Mouse (Mus musculus) colon, adult 2 months (tissue): ENCODE results near the gene Tmem9. TPM values are rescaled to one million over a fixed set of nuclear protein-coding genes. Genes with fewer than 3 reads are reported as not detected.

ENCODE experiments used
- polyA plus RNA-seq: library from polyadenylated mRNA; depleted of rRNA; stranded (reverse); fragments of >200 nt; gene quantifications from 2 replicates; pipeline ENCODE4 v1.2.3, GENCODE M21; 2012; rRNA removed

Tmem9 gene
- polyA plus RNA-seq, result 44.3 and 45.8 TPM in 2 replicates

DNA sequence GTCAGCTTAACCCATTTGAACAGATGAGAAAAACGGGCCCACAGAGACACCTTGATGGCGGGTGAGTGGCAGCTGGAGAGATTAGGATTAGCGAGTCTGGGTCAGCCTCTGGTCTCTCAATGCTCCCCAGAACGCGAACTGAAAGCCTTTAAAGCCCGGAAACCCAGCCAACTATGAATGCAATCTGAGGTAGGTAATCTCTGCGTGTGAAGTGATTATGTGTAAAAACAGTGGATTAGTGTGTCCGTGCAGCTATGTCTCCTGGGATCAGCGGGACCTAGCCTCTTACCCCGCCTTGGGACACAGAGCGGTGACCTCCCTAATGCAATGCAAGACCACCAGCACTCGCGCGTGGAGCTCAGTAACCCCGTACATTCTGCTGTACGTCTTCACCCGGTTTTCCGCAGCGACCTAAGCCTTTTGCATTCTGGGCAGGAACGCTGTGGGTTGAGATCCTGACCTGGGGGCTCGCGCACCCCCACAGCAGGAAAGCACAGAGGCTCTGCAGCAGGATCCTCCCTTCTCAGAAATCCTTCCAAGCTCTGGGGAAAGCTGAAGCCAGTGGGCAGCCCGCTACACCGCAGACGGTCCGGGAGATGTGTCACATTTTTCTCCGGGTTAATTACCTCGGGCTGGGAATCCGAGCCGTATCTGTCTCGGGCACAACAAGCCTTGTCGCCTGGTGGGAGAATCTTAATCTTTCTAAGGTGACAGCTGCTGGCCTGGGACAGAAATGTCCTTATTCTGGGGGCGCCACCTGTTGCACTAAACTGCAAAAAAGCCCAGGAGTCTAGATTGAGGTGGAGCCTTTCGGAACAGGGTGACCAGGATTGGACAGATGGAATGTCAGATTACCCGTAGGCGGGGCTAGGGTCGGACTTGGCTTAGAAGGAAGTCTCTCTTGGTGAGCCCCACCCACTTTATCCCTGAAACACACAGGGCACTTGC lies at the start of gene Tmem9:
Tmem9 (plus strand) TSS at position 940 of the 948 bp plus-strand sequence.

DNA sequence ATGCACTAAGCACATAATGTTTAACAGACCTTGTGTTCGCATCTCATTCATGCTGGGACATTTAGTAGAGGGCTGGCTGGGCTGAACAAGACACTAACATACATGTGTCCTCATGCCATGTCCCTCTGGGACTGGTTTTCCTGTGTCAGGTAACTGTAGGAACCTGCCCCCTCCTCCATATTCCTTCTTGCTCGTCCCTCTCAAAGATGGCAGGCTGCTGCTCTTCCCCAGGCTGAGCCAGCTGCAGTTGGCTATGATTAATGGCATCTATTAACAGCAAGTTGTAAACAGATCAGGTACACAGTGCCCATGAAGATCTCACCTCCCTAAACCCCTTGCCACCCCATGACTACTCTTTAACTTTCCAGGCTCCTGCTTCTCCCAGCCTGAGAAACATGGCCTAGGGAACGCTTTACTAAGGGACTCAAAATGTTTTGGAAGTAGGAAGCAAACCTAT lies 1.6 kb upstream of the Tmem9 start, which contains the start of gene Igfn1:
Igfn1 (minus strand) TSS at position 51 of the 457 bp plus-strand sequence.

DNA sequence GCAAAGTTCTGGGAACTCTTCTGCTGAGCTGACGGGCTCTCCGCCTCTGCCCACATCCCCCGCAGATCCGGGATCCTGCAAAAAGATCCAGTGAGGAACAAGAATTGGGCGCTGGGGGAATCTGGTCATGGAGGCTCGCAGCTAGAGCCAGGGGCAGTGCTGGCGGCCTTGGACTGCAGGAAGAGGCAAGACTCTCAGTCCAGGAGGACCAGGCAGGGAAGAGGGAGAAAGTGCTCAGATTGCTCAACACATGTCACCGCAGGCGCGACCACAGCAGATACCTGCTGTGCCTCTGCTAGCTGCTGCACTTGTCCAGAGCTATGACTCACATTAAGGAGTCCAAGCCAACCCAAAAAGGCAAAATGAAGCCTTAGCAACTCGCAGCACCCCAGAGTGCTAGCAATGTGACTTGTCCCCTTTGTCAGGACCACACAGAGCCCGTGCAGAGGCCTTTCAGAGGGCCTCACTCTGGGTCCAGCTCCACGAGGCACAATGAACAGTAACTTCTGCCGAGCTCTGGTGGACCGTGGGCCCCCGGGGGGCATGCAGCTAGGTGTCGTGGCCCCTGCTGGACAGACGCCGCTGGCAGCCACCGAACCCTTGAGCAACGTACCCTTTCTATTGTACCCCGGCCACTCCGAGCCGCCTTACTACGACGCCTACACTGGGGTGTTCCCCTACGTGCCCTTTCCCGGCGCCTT lies 42.5 kb downstream of the Tmem9 start, which contains the start of gene Ascl5:
Ascl5 (plus strand) TSS at position 493 of the 701 bp plus-strand sequence.

DNA sequence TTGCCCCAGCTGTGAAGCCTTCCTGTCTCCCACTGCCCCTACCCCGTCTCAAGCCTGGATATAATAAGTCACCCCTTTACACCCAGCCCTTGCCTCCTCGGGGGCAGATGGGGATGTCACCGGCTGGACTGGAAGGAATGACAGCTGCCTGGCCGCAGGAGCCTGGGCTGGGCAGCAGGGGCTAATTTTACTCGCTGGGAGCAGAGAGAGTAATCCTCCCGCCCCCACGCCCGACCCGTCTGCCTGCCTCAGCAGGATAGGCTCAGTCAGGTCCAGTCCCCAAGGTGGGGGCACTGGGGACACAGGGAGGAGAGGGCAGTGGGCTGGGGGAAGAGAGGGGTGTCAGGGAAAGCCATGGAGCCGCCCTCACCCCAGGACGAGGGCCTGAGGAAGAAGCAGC lies 44.6 kb downstream of the Tmem9 start, which contains the start of gene Cacna1s:
Cacna1s (plus strand) TSS at position 204 of the 400 bp plus-strand sequence.

Other genes starting within 250 kb of the Tmem9 start
- 42.1 and 43.9 TPM in 2 replicates for gene Phlda3, start 242.0 kb upstream of the Tmem9 start, polyA plus RNA-seq
- gene Tnni1, start 228.7 kb upstream of the Tmem9 start, polyA plus RNA-seq, result 53.9 and 73.6 TPM in 2 replicates
- gene Lad1, start 189.6 kb upstream of the Tmem9 start, polyA plus RNA-seq, result 344 and 348 TPM in 2 replicates
- 2.1 and 2.2 TPM in 2 replicates for gene Tnnt2, start 171.8 kb upstream of the Tmem9 start, polyA plus RNA-seq
- gene Pkp1, start 88.9 kb upstream of the Tmem9 start, polyA plus RNA-seq, result 16.3 and 20.7 TPM in 2 replicates
- gene Igfn1, start 1.8 kb upstream of the Tmem9 start, polyA plus RNA-seq, result 0.38 and 0.43 TPM in 2 replicates
- not detected in 2 replicates for gene Ascl5, start 42.7 kb downstream of the Tmem9 start, polyA plus RNA-seq
- gene Cacna1s, start 44.6 kb downstream of the Tmem9 start, polyA plus RNA-seq, result 1.8 and 2.0 TPM in 2 replicates
- gene Kif21b, start 123.2 kb downstream of the Tmem9 start, polyA plus RNA-seq, result 16.5 and 22.8 TPM in 2 replicates
- 4.1 and 5.9 TPM in 2 replicates for gene Mroh3, start 204.7 kb downstream of the Tmem9 start, polyA plus RNA-seq
- 163 and 171 TPM in 2 replicates for gene Inava, start 226.1 kb downstream of the Tmem9 start, polyA plus RNA-seq